Mouse (Mus musculus) small intestine, adult 2 months (tissue): Measurements from ENCODE around the gene Smo. TPM values are rescaled to one million over a fixed set of nuclear protein-coding genes. Genes with fewer than 3 reads are reported as not detected.

Experiments
- H3K27ac ChIP-seq: fragments of 200-500 bp; 2 replicates; pipeline ENCODE4 v1.5.1; 2012; ENCODE audit warnings: low read depth, low read length, control low read depth, inconsistent platforms; ENCODE audit not compliant: insufficient read depth
- H3K27me3 ChIP-seq: fragments of 200-500 bp; 2 replicates; pipeline ENCODE4 v1.6.1; 2012; ENCODE audit warnings: mild to moderate bottlenecking, moderate library complexity, low read length, inconsistent platforms; ENCODE audit not compliant: control insufficient read depth, insufficient read depth
- H3K36me3 ChIP-seq: fragments of 200-500 bp; 2 replicates; pipeline ENCODE4 v1.6.1; 2012; ENCODE audit warnings: mild to moderate bottlenecking, low read length, control low read depth, inconsistent platforms; ENCODE audit not compliant: control insufficient read depth, insufficient read depth
- H3K4me1 ChIP-seq: fragments of 200-500 bp; 2 replicates; pipeline ENCODE4 v1.6.1; 2012; ENCODE audit warnings: low read length, inconsistent platforms, mixed read lengths; ENCODE audit not compliant: control insufficient read depth, insufficient read depth, insufficient read length
- H3K4me3 ChIP-seq: fragments of 200-500 bp; 2 replicates; pipeline ENCODE4 v1.5.1; 2012; ENCODE audit warnings: low read depth, mild to moderate bottlenecking, control low read depth, inconsistent platforms, low read length, moderate library complexity
- CTCF ChIP-seq: fragments of 200-500 bp; IDR thresholded peaks from 2 replicates; pipeline ENCODE4 v1.5.1; 2012; ENCODE audit warnings: low read depth, mild to moderate bottlenecking, control low read depth, inconsistent platforms, low read length, moderate library complexity, mixed read lengths; ENCODE audit not compliant: insufficient replicate concordance, insufficient read length; ENCODE audit errors: extremely low read depth
- POLR2A ChIP-seq: fragments of 200-500 bp; IDR thresholded peaks from 2 replicates; pipeline ENCODE4 v1.6.1; 2012; ENCODE audit warnings: low read depth, mild to moderate bottlenecking, control low read depth, inconsistent platforms, low read length, moderate library complexity
- WGBS: fragments of 180-500 bp; shearing (Covaris S2); methylation state at CpG from one replicate; pipeline ENCODE4 v1.1.7; 2018; 5-methylcytosine and 5-hydroxymethylcytosine counted together
- polyA plus RNA-seq: library from polyadenylated mRNA; depleted of rRNA; stranded (reverse); fragments of >200 nt; gene quantifications from 2 replicates; pipeline ENCODE4 v1.2.3, GENCODE M21; 2012; rRNA removed

Gene Smo
- polyA plus RNA-seq, 1 experiment, result 11.9 TPM

GRCm38 (mm10) chr6:29805381-29805780, 70.1 kb downstream of the Smo start:
- no peak overlapping the region for H3K27ac ChIP-seq
- WGBS, result 88% methylated on average over 2 of the region's 2 CpGs
- H3K4me1 ChIP-seq, result peaks cover 10% of the 10 kb centered on the region; the same call in 1 of the 2 replicates
- H3K4me3 ChIP-seq, result no peak overlapping the region
- no peaks in the 10 kb centered on the region for H3K36me3 ChIP-seq
- no peaks in the 10 kb centered on the region for H3K27me3 ChIP-seq
- TF ChIP-seq POLR2A, result no peak
- TF ChIP-seq CTCF, result no peak

Other genes starting within 250 kb of the Smo start
- gene Kcp, start 227.6 kb upstream of the Smo start, polyA plus RNA-seq, result 3.0 and 3.4 TPM in 2 replicates
- 11.9 and 14.9 TPM in 2 replicates for gene Irf5, start 208.9 kb upstream of the Smo start, polyA plus RNA-seq
- 6.4 and 16.9 TPM in 2 replicates for gene Tnpo3, start 125.6 kb upstream of the Smo start, polyA plus RNA-seq
- 1.8 and 3.2 TPM in 2 replicates for gene Tspan33, start 41.3 kb upstream of the Smo start, polyA plus RNA-seq
- 84.6 and 110 TPM in 2 replicates for gene Ahcyl2, start 32.5 kb downstream of the Smo start, polyA plus RNA-seq
- 0.41 and 0.98 TPM in 2 replicates for gene Strip2, start 181.5 kb downstream of the Smo start, polyA plus RNA-seq